Mouse (Mus musculus): ENCODE measurements around the gene Mslnl.
A peak's percentile ranks its signal among the peaks of the same experiment; 100 is the strongest.

The Mslnl gene

GRCm38 (mm10) chr17:25786280-25786679, 50.4 kb downstream of the Mslnl start, which contains the start of gene Ccdc78:
Ccdc78 (plus strand) TSS chr17:25786580.
- no peak for DNase-seq (ENCODE audit: low spot score)

GRCm38 (mm10) chr17:25786781-25787504, 51.1 kb downstream of the Mslnl start:
- no peak for DNase-seq (ENCODE audit: low spot score)

DNA sequence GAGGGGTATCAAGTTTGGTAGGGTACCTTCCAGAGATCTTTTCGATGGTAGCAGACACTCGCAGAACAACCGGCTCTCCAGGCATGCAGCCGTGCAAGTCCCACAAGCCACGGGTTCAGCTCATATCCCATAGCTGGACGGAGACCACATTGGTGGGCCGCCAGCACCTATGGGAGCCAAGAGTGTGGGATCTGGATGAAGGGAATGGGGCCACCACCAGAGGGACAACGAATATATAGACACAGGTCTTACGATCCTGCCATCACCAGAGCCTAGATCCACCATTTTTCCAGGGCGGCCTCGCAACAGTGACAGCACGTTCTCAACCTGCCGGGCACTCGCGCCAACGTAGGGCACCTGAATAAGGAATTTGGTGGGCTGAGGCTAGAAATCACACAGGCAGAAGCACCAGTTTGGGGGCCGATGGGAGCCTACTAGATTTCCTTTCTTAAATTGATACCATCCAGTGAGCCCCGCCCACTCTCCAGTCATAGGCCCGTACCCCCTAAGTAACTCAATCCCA, 55.5 kb downstream of the Mslnl start:
- no peak for DNase-seq (ENCODE audit: low spot score)

DNA sequence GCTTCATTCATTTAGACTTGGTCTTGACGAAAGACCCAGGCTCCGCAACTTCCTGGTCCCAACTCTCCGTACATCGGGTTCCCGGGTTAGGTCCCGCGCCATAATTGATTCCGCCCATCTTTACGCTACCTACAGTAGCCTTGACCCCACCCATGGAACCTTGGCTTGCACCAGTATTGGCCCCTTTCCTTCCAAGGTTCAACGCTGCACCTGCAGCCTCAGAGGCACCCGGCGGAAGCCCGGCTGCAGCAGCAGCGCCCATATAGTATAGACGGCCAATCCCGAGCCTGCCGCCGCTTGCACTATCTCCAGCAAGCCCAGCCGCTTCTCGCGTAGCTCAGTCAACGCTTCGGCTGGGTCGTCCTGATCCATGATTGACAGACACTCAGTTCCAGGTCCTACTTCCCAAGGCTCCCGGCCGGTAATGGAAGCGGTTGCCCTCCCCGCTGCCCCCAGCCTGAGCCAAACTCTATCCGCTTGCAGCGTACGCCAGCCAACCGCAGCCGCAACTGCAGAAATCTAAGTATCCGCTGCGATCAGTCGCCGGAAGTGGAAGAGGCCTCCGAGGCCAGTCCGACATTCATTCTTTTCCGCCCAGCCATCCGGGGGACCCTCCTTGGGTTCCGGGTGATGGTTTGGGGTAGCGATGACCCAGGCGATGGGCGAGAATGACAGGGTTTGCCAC, 56.1 kb downstream of the Mslnl start:
- DNase-seq (ENCODE audit: low spot score): peak; percentile 78

DNA sequence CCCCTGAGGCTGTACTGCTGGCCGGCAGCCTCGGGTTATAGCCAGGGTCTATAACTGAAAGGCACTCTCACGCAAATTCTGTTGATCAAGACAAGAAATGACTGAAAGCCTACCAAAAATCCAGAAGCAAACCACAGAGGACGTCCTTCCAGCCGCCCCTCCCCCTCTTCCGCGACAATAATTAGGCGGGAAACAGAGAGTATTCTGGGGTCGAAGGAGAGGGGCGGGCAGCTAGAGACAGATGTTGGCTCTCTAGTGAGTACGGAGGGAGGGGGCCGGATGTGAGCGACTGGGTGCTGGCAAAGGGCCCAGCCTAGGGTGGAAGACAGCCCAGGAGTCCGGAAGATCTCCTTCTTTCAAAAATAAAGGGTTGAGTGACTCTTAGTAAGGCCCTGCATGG, 56.8 kb downstream of the Mslnl start, which contains the start of gene Fam173a:
Fam173a (minus strand) TSS at position 287 of the 400 bp plus-strand sequence.
- peak; percentile 54 for DNase-seq (ENCODE audit: low spot score)

- DNase-seq (ENCODE audit: low spot score): no peak
Observed at GRCm38 (mm10) chr17:25794197-25794596, 58.4 kb downstream of the Mslnl start.

DNA sequence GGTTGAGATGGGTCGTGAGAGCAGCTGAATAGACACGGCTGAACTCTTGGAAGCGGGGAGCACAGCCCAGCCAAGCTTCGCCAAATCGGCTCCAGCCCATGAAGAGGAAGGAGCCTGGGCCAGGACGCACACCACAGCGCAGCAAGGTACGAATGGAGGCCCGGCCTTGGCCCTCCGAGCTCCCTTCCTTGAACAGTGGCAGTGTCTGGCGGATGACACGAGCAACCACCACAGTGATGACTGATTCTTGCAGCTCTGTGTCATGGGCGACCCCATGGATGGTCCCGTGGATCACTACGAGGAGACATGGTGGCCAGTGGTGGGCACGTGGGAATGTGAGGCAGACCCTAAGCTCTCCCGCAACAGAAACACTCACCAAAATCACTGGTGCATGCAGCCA, 59.2 kb downstream of the Mslnl start:
- DNase-seq (ENCODE audit: low spot score): no peak

- DNase-seq (ENCODE audit: low spot score): no peak
Observed at GRCm38 (mm10) chr17:25795609-25796092, 59.8 kb downstream of the Mslnl start, which contains the start of gene AC134908.4. AC134908.4 (minus strand) TSS chr17:25795659.

GRCm38 (mm10) chr17:25796211-25796771, 60.4 kb downstream of the Mslnl start:
- no peak for DNase-seq (ENCODE audit: low spot score)

GRCm38 (mm10) chr17:25796951-25797369, 61.1 kb downstream of the Mslnl start, which contains the start of gene Metrn:
Metrn (minus strand) TSS chr17:25797136.
- peak; percentile 75 for DNase-seq (ENCODE audit: low spot score)
